Mouse (Mus musculus): ENCODE measurements around the gene Asxl1. TPM values are rescaled to one million over a fixed set of nuclear protein-coding genes. Genes with fewer than 3 reads are reported as not detected.

The Asxl1 gene
- total and polyA plus RNA-seq, 2 experiments from 2014 or later, result 7.4 to 18.8 TPM

GRCm38 (mm10) chr2:153334281-153334680 is 11.3 kb upstream of the Asxl1 start:
- no peak overlapping the region for H3K27ac ChIP-seq (ENCODE audit: low read depth)
- no peaks in the 10 kb centered on the region for H3K9me3 ChIP-seq (replicated peaks; ENCODE audit: control insufficient read depth, low read length)
- peaks cover 27% of the 10 kb centered on the region for H3K36me3 ChIP-seq (replicated peaks; ENCODE audit: control insufficient read depth, insufficient read depth, low read length)
- H3K27me3 ChIP-seq (ENCODE audit: control insufficient read depth, insufficient read depth, low read length), result no peaks in the 10 kb centered on the region
- 66% methylated on average over 3 of the region's 3 CpGs for whole genome bisulfite sequencing
- H3K4me3 ChIP-seq (ENCODE audit: low read depth, low read length), result no peak overlapping the region
- ATAC-seq (ENCODE audit: insufficient read depth, low read depth) (no peak), DNase-seq (ENCODE audit: low spot score) (no peak)
- H3K4me1 ChIP-seq (ENCODE audit: control insufficient read depth, insufficient read depth), result peaks cover 10% of the 10 kb centered on the region
- H3K4me2 ChIP-seq (ENCODE audit: low read depth, low read length), result no peak overlapping the region
- no peak for TF ChIP-seq EP300 (IDR thresholded peaks at IDR 0.05; ENCODE audit: low read depth)
- TF ChIP-seq CTCF (IDR thresholded peaks at IDR 0.05; ENCODE audit: low read depth), result no peak
- H3K9ac ChIP-seq (replicated peaks; ENCODE audit: low read depth, low read length), result no peak overlapping the region

- no peak overlapping the region for H3K9ac ChIP-seq (replicated peaks; ENCODE audit: low read depth, low read length)
- H3K4me1 ChIP-seq (ENCODE audit: control insufficient read depth, insufficient read depth), result peaks cover 10% of the 10 kb centered on the region
- ATAC-seq (ENCODE audit: insufficient read depth, low read depth), result no peak
- H3K4me3 ChIP-seq (ENCODE audit: low read depth, low read length), result no peak overlapping the region
- H3K4me2 ChIP-seq (ENCODE audit: low read depth, low read length), result no peak overlapping the region
- no peak for TF ChIP-seq EP300 (IDR thresholded peaks at IDR 0.05; ENCODE audit: low read depth)
- no peak for TF ChIP-seq CTCF (IDR thresholded peaks at IDR 0.05; ENCODE audit: low read depth)
- no peak overlapping the region for H3K27ac ChIP-seq (ENCODE audit: low read depth)
- H3K27me3 ChIP-seq (ENCODE audit: control insufficient read depth, insufficient read depth, low read length), result no peaks in the 10 kb centered on the region
- H3K36me3 ChIP-seq (replicated peaks; ENCODE audit: control insufficient read depth, insufficient read depth, low read length), result peaks cover 9% of the 10 kb centered on the region; the same call in 1 of the 2 replicates
- no peak for DNase-seq (ENCODE audit: low spot score)
- 50% methylated on average over 2 of the region's 2 CpGs for WGBS
- H3K9me3 ChIP-seq (replicated peaks; ENCODE audit: control insufficient read depth, low read length), result no peaks in the 10 kb centered on the region
Observed at GRCm38 (mm10) chr2:153336117-153336516, 9.5 kb upstream of the Asxl1 start.

GRCm38 (mm10) chr2:153338361-153339350 is 7.0 kb upstream of the Asxl1 start:
- Histone ChIP-seq H3K9me3 (replicated peaks; ENCODE audit: control insufficient read depth, low read length) (no peaks in the 10 kb centered on the region), H3K36me3 (replicated peaks; ENCODE audit: control insufficient read depth, insufficient read depth, low read length) (0 out of 2 replicates have a peak, but pooled peaks cover 5% of the 10 kb centered on the region), H3K9ac (replicated peaks; ENCODE audit: low read depth, low read length) (no peak overlapping the region), H3K27me3 (ENCODE audit: control insufficient read depth, insufficient read depth, low read length) (no peaks in the 10 kb centered on the region), H3K27ac (ENCODE audit: low read depth) (no peak overlapping the region), H3K4me2 (ENCODE audit: low read depth, low read length) (no peak overlapping the region), H3K4me1 (ENCODE audit: control insufficient read depth, insufficient read depth) (peaks cover 10% of the 10 kb centered on the region), H3K4me3 (ENCODE audit: low read depth, low read length) (no peak overlapping the region)
- no peak for DNase-seq (ENCODE audit: low spot score)
- 78% methylated on average over 9 of the region's 9 CpGs for WGBS
- ATAC-seq (ENCODE audit: insufficient read depth, low read depth), result no peak
- TF ChIP-seq CTCF (IDR thresholded peaks at IDR 0.05; ENCODE audit: low read depth) (no peak), EP300 (IDR thresholded peaks at IDR 0.05; ENCODE audit: low read depth) (no peak)

- Histone ChIP-seq H3K4me3 (ENCODE audit: low read depth, low read length) (no peak overlapping the region), H3K27me3 (ENCODE audit: control insufficient read depth, insufficient read depth, low read length) (no peaks in the 10 kb centered on the region), H3K27ac (ENCODE audit: low read depth) (no peak overlapping the region), H3K4me1 (ENCODE audit: control insufficient read depth, insufficient read depth) (peaks cover 8% of the 10 kb centered on the region), H3K4me2 (ENCODE audit: low read depth, low read length) (no peak overlapping the region), H3K9ac (replicated peaks; ENCODE audit: low read depth, low read length) (no peak overlapping the region), H3K9me3 (replicated peaks; ENCODE audit: control insufficient read depth, low read length) (no peaks in the 10 kb centered on the region), H3K36me3 (replicated peaks; ENCODE audit: control insufficient read depth, insufficient read depth, low read length) (0 out of 2 replicates have a peak, but pooled peaks cover 5% of the 10 kb centered on the region)
- TF ChIP-seq EP300 (IDR thresholded peaks at IDR 0.05; ENCODE audit: low read depth) (no peak), CTCF (IDR thresholded peaks at IDR 0.05; ENCODE audit: low read depth) (no peak)
- 87% methylated on average over 6 of the region's 6 CpGs for WGBS
- no peak for DNase-seq (ENCODE audit: low spot score)
- no peak for ATAC-seq (ENCODE audit: insufficient read depth, low read depth)
Observed at GRCm38 (mm10) chr2:153342166-153342565, 3.5 kb upstream of the Asxl1 start.

- no peak overlapping the region for H3K9ac ChIP-seq (replicated peaks; ENCODE audit: low read depth, low read length)
- H3K27me3 ChIP-seq (ENCODE audit: control insufficient read depth, insufficient read depth, low read length), result no peaks in the 10 kb centered on the region
- peaks cover 4% of the 10 kb centered on the region for H3K4me1 ChIP-seq (ENCODE audit: control insufficient read depth, insufficient read depth)
- no peaks in the 10 kb centered on the region for H3K9me3 ChIP-seq (replicated peaks; ENCODE audit: control insufficient read depth, low read length)
- no peak for TF ChIP-seq EP300 (IDR thresholded peaks at IDR 0.05; ENCODE audit: low read depth)
- no peak for TF ChIP-seq CTCF (IDR thresholded peaks at IDR 0.05; ENCODE audit: low read depth)
- H3K27ac ChIP-seq (ENCODE audit: low read depth), result no peak overlapping the region
- H3K36me3 ChIP-seq (replicated peaks; ENCODE audit: control insufficient read depth, insufficient read depth, low read length), result 0 out of 2 replicates have a peak, but pooled peaks cover 5% of the 10 kb centered on the region
- H3K4me3 ChIP-seq (ENCODE audit: low read depth, low read length), result no peak overlapping the region
- no peak overlapping the region for H3K4me2 ChIP-seq (ENCODE audit: low read depth, low read length)
- no peak for DNase-seq (ENCODE audit: low spot score)
- WGBS, result 64% methylated on average over 3 of the region's 3 CpGs
- ATAC-seq (ENCODE audit: insufficient read depth, low read depth), result no peak
Observed at GRCm38 (mm10) chr2:153342602-153343001, 3.0 kb upstream of the Asxl1 start.
